Mouse (Mus musculus): Measurements from ENCODE around the gene Mfsd9. TPM values are rescaled to one million over a fixed set of nuclear protein-coding genes. Genes with fewer than 3 reads are reported as not detected.

Gene Mfsd9
- total RNA-seq, 2 experiments from 2014 or later, result 0.62 to 0.69 TPM

Other genes with a start within 250 kb of the Mfsd9 start
- under 1 TPM in 1 of 2 experiments, not detected in 1; 0.21 TPM for gene Slc9a4, start 210.6 kb downstream of the Mfsd9 start, total RNA-seq (2021)
- gene Slc9a2, start 110.1 kb downstream of the Mfsd9 start, total RNA-seq (2021), result 1 to 10 TPM; 2.7 to 2.8 TPM
- gene Tmem182, start 14.9 kb upstream of the Mfsd9 start, total RNA-seq (2021), result 100 to 1,000 TPM; 147 to 160 TPM